Mouse (Mus musculus) erythroid progenitor cell, adult 5-6 weeks (primary cell): ENCODE results near the gene Rpap3. TPM values are rescaled to one million over a fixed set of nuclear protein-coding genes. Genes with fewer than 3 reads are reported as not detected.

Source experiments
- ATAC-seq: replicated peaks from 2 replicates; pipeline ENCODE4 v1.8.0; 2016; ENCODE audit warnings: moderate number of reproducible peaks, mild to moderate bottlenecking, moderate TSS enrichment, inconsistent platforms; ENCODE audit not compliant: poor library complexity, low FRiP score, severe bottlenecking
- total RNA-seq, 2 experiments: library from RNA; stranded (forward) in 1 of 2; stranded (reverse) in 1 of 2; fragments of 150-400 nt in 1 of 2; fragments of 186-747, 209-891 nt in 1 of 2; gene quantifications; 2 replicates each; pipeline versions ENCODE4 v1.2.3 to v1.2.4; 2015 to 2017; ENCODE audit warnings: low replicate concordance in 2 of 2

The Rpap3 gene
- total RNA-seq (2015; ENCODE audit: low replicate concordance) (4.2 and 5.0 TPM in 2 replicates), total RNA-seq (2017; ENCODE audit: low replicate concordance) (6.4 and 6.6 TPM in 2 replicates)

- peak; percentile 92 for ATAC-seq
Observed at GRCm38 (mm10) chr15:97705211-97706050, at the start of gene Rpap3. TSS of gene Rpap3 (minus strand) at chr15:97705825.

- ATAC-seq: no peak
Observed at GRCm38 (mm10) chr15:97755361-97755760, 49.7 kb upstream of the Rpap3 start.

- no peak for ATAC-seq
Observed at GRCm38 (mm10) chr15:97754476-97754875, 48.9 kb upstream of the Rpap3 start.

- ATAC-seq: no peak
Observed at GRCm38 (mm10) chr15:97752491-97752890, 46.9 kb upstream of the Rpap3 start.

- ATAC-seq: no peak
Observed at GRCm38 (mm10) chr15:97751676-97752075, 46.1 kb upstream of the Rpap3 start.

- no peak for ATAC-seq
Observed at GRCm38 (mm10) chr15:97750697-97751096, 45.1 kb upstream of the Rpap3 start.

- ATAC-seq: no peak
Observed at GRCm38 (mm10) chr15:97749841-97750240, 44.2 kb upstream of the Rpap3 start.

- ATAC-seq: no peak
Observed at GRCm38 (mm10) chr15:97749397-97749796, 43.8 kb upstream of the Rpap3 start.

GRCm38 (mm10) chr15:97748964-97749363 lies 43.3 kb upstream of the Rpap3 start:
- ATAC-seq: no peak

GRCm38 (mm10) chr15:97748309-97748708 lies 42.7 kb upstream of the Rpap3 start:
- no peak for ATAC-seq

- ATAC-seq: no peak
Observed at GRCm38 (mm10) chr15:97747486-97747885, 41.9 kb upstream of the Rpap3 start.

GRCm38 (mm10) chr15:97746748-97747147 lies 41.1 kb upstream of the Rpap3 start:
- peak; percentile 64 for ATAC-seq

GRCm38 (mm10) chr15:97746278-97746677 lies 40.7 kb upstream of the Rpap3 start:
- no peak for ATAC-seq

- no peak for ATAC-seq
Observed at GRCm38 (mm10) chr15:97745331-97745730, 39.7 kb upstream of the Rpap3 start.

- no peak for ATAC-seq
Observed at GRCm38 (mm10) chr15:97744930-97745329, 39.3 kb upstream of the Rpap3 start.

GRCm38 (mm10) chr15:97743961-97744525 lies 38.4 kb upstream of the Rpap3 start:
- no peak for ATAC-seq

GRCm38 (mm10) chr15:97743210-97743609 lies 37.6 kb upstream of the Rpap3 start:
- no peak for ATAC-seq

- ATAC-seq: no peak
Observed at GRCm38 (mm10) chr15:97742600-97742999, 37.0 kb upstream of the Rpap3 start.

- ATAC-seq: no peak
Observed at GRCm38 (mm10) chr15:97742074-97742473, 36.4 kb upstream of the Rpap3 start.

- no peak for ATAC-seq
Observed at GRCm38 (mm10) chr15:97741662-97742061, 36.0 kb upstream of the Rpap3 start.

GRCm38 (mm10) chr15:97740283-97740732 lies 34.7 kb upstream of the Rpap3 start:
- no peak for ATAC-seq
